18 mouse cellular contexts compared by ENCODE assay signal in genomic region chr8:126177855-126178254, GRCm38 (mm10).
DNase-seq lines count a peak whose midpoint lies in the region; ATAC-seq and TF ChIP-seq lines count a peak whose summit lies in the region.
"Had no signal": no experiment of that assay in that cellular context is flagged by ENCODE, and none has a peak within 500 bp of the region (broad histone marks: within the 10 kb centered on the region; RNA-seq: fewer than 3 reads in every experiment).

No protein-coding gene starts in this region.

- H3K36me3 ChIP-seq in liver, embryonic 16.5 days (ENCODE audit: control insufficient read depth, insufficient read depth), result no peaks in the 10 kb centered on the region
- H3K36me3 ChIP-seq in liver, embryonic 11.5 days (ENCODE audit: control insufficient read depth, insufficient read depth, low read length), result no peaks in the 10 kb centered on the region
- H3K36me3 ChIP-seq in lung, postnatal 0 days (ENCODE audit: insufficient read depth, low read length), result no peaks in the 10 kb centered on the region
- H3K36me3 ChIP-seq: embryonic facial prominence, embryonic 12.5 days; forebrain, embryonic 12.5 days; heart, embryonic 13.5 days; hindbrain, embryonic 15.5 days had no signal

- peak; percentile 51; the same call in 1 of the 2 replicates for ATAC-seq in liver, embryonic 16.5 days (ENCODE audit: low read depth)
- no peak for ATAC-seq in liver, embryonic 11.5 days (replicated peaks; ENCODE audit: low FRiP score)
- peak; percentile 71 for ATAC-seq in lung, postnatal 0 days
- ATAC-seq: forebrain, embryonic 16.5 days had no signal

- no peaks in the 10 kb centered on the region for H3K27me3 ChIP-seq in liver, embryonic 16.5 days (ENCODE audit: control insufficient read depth, insufficient read depth, low read depth, low read length)
- no peaks in the 10 kb centered on the region for H3K27me3 ChIP-seq in liver, embryonic 11.5 days (replicated peaks; ENCODE audit: control insufficient read depth, insufficient read depth, low read length)
- no peaks in the 10 kb centered on the region for H3K27me3 ChIP-seq in lung, postnatal 0 days (replicated peaks; ENCODE audit: insufficient read depth, low read length)
- H3K27me3 ChIP-seq: embryonic facial prominence, embryonic 12.5 days; forebrain, embryonic 12.5 days; heart, embryonic 13.5 days; hindbrain, embryonic 15.5 days had no signal

- no peak overlapping the region for H3K9ac ChIP-seq in liver, embryonic 16.5 days (ENCODE audit: low read depth, low read length)
- no peak overlapping the region for H3K9ac ChIP-seq in liver, embryonic 11.5 days (ENCODE audit: low read depth, low read length)
- H3K9ac ChIP-seq in lung, postnatal 0 days (replicated peaks; ENCODE audit: low read depth), result no peak overlapping the region
- H3K9ac ChIP-seq: embryonic facial prominence, embryonic 12.5 days; forebrain, embryonic 12.5 days; heart, embryonic 13.5 days; hindbrain, embryonic 15.5 days had no signal

- peak; percentile 33; the same call in 1 of the 2 replicates for TF ChIP-seq EP300 in lung, postnatal 0 days (IDR thresholded peaks at IDR 0.05)

- no peak overlapping the region for H3K4me2 ChIP-seq in liver, embryonic 16.5 days (ENCODE audit: low read depth, low read length)
- H3K4me2 ChIP-seq in liver, embryonic 11.5 days, result no peak overlapping the region
- no peak overlapping the region for H3K4me2 ChIP-seq in lung, postnatal 0 days (replicated peaks; ENCODE audit: low read depth, low read length)
- H3K4me2 ChIP-seq: embryonic facial prominence, embryonic 12.5 days; forebrain, embryonic 12.5 days; heart, embryonic 13.5 days; hindbrain, embryonic 15.5 days had no signal

- H3K4me3 ChIP-seq in liver, embryonic 16.5 days (ENCODE audit: low read depth, low read length), result no peak overlapping the region
- no peak overlapping the region for H3K4me3 ChIP-seq in liver, embryonic 11.5 days (ENCODE audit: low read depth, low read length)
- no peak overlapping the region for H3K4me3 ChIP-seq in lung, postnatal 0 days (ENCODE audit: low read depth, low read length)
- H3K4me3 ChIP-seq: embryonic facial prominence, embryonic 12.5 days; forebrain, embryonic 12.5 days; heart, embryonic 13.5 days; hindbrain, embryonic 15.5 days had no signal

- H3K9me3 ChIP-seq in liver, embryonic 16.5 days (replicated peaks; ENCODE audit: control insufficient read depth, low read length), result no peaks in the 10 kb centered on the region
- H3K9me3 ChIP-seq in liver, embryonic 11.5 days (ENCODE audit: control insufficient read depth, low read length), result no peaks in the 10 kb centered on the region
- no peaks in the 10 kb centered on the region for H3K9me3 ChIP-seq in lung, postnatal 0 days (ENCODE audit: low read length)
- H3K9me3 ChIP-seq: embryonic facial prominence, embryonic 12.5 days; forebrain, embryonic 12.5 days; heart, embryonic 13.5 days; hindbrain, embryonic 15.5 days had no signal

- H3K27ac ChIP-seq in liver, embryonic 16.5 days (ENCODE audit: low read length), result no peak overlapping the region
- H3K27ac ChIP-seq in liver, embryonic 11.5 days (ENCODE audit: low read depth, low read length), result no peak overlapping the region
- H3K27ac ChIP-seq in lung, postnatal 0 days (ENCODE audit: low read length), result no peak overlapping the region
- H3K27ac ChIP-seq: embryonic facial prominence, embryonic 12.5 days; forebrain, embryonic 12.5 days; heart, embryonic 13.5 days; hindbrain, embryonic 15.5 days had no signal

- no peak for DNase-seq in liver, embryonic 11.5 days (ENCODE audit: low spot score)
- peak; percentile 55 for DNase-seq in lung, postnatal 0 days (ENCODE audit: low spot score)
- DNase-seq in lung, postnatal 14 days, result no peak
- DNase-seq in lung, postnatal 4 days, result peak; percentile 28 to 64
- DNase-seq in left cerebral cortex, adult 9 months (ENCODE audit: low spot score in 2 of 2), result no peak
- DNase-seq in embryo, embryonic 11 days, result no peak
- DNase-seq: adrenal gland, adult 2 months; adrenal gland, postnatal 36 days; cerebellum, adult 2 months; cerebellum, postnatal 10 days; gastrocnemius, postnatal 14 days; heart, postnatal 36 days had no signal

- H3K4me1 ChIP-seq in liver, embryonic 16.5 days (ENCODE audit: control insufficient read depth, low read depth, low read length), result no peaks in the 10 kb centered on the region; the same call in 1 of the 2 replicates
- no peaks in the 10 kb centered on the region for H3K4me1 ChIP-seq in liver, embryonic 11.5 days (replicated peaks; ENCODE audit: control insufficient read depth, insufficient read depth, low read length)
- H3K4me1 ChIP-seq in lung, postnatal 0 days (ENCODE audit: insufficient read depth, low read depth, low read length), result no peaks in the 10 kb centered on the region
- H3K4me1 ChIP-seq: embryonic facial prominence, embryonic 12.5 days; forebrain, embryonic 12.5 days had no signal

- no peak for TF ChIP-seq CTCF in lung, postnatal 0 days (IDR thresholded peaks at IDR 0.05)

- WGBS in liver, embryonic 16.5 days (ENCODE audit: insufficient replicate concordance), result 49% methylated on average over 10 of the region's 10 CpGs
- whole genome bisulfite sequencing in liver, embryonic 11.5 days, result 72% methylated on average over 10 of the region's 10 CpGs
- WGBS in lung, postnatal 0 days, result 39% methylated on average over 10 of the region's 10 CpGs

Comparison
In these comparisons a context has a peak if more than half of its experiments do, and no peak if none do; other contexts are left out.
1. DNase-seq: peak in lung, postnatal 0 days (single experiment) and lung, postnatal 4 days (2 of 2); none in liver, embryonic 11.5 days (single experiment), lung, postnatal 14 days (single experiment), left cerebral cortex, adult 9 months (0 of 2) and embryo, embryonic 11 days (single experiment).